Mouse (Mus musculus) limb, embryonic 11.5 days (tissue): ENCODE measurements around the gene Gm13762. TPM values are rescaled to one million over a fixed set of nuclear protein-coding genes. Genes with fewer than 3 reads are reported as not detected.
"Not testable (repeated sequence)": the region's sequence is repeated elsewhere in the genome, so short reads cannot be mapped to it uniquely, and the experiment has no call there.

Experiments
- ATAC-seq: fragments of 200-750 bp; cut with Nextera tagmentation; 2 replicates; pipeline ENCODE4 v1.8.0; 2017; ENCODE audit warnings: low read depth; ENCODE audit not compliant: insufficient number of reproducible peaks, low FRiP score, low TSS enrichment
- DNase-seq: peaks from one replicate; pipeline ENCODE4 v3.0.0-alpha.2; 2015; ENCODE audit warnings: low spot score
- H3K27ac ChIP-seq: fragments of 300-500 bp; sonication (generic); replicated peaks from 2 replicates; pipeline ENCODE4 v1.5.1; 2014; ENCODE audit warnings: low read depth, mild to moderate bottlenecking, low read length
- H3K27me3 ChIP-seq: fragments of 300-500 bp; sonication (generic); 2 replicates; pipeline ENCODE4 v1.6.1; 2014; ENCODE audit warnings: mild to moderate bottlenecking, low read length, mixed read lengths; ENCODE audit not compliant: control insufficient read depth, insufficient read depth
- H3K36me3 ChIP-seq: fragments of 300-500 bp; sonication (generic); 2 replicates; pipeline ENCODE4 v1.6.1; 2014; ENCODE audit warnings: mild to moderate bottlenecking, low read length, moderate library complexity, mixed read lengths; ENCODE audit not compliant: control insufficient read depth, insufficient read depth
- H3K4me1 ChIP-seq: fragments of 300-500 bp; sonication (generic); 2 replicates; pipeline ENCODE4 v1.6.1; 2014; ENCODE audit warnings: low read length, mixed read lengths; ENCODE audit not compliant: control insufficient read depth, insufficient read depth
- H3K4me2 ChIP-seq: fragments of 300-500 bp; sonication (generic); 2 replicates; pipeline ENCODE4 v1.6.1; 2014; ENCODE audit warnings: low read depth, mild to moderate bottlenecking, moderate library complexity; ENCODE audit not compliant: severe bottlenecking
- H3K4me3 ChIP-seq: fragments of 300-500 bp; sonication (generic); 2 replicates; pipeline ENCODE4 v1.5.1; 2014; ENCODE audit warnings: low read depth, low read length
- H3K9ac ChIP-seq: fragments of 300-500 bp; sonication (generic); 2 replicates; pipeline ENCODE4 v1.6.1; 2014; ENCODE audit warnings: mild to moderate bottlenecking, low read length
- H3K9me3 ChIP-seq: fragments of 300-500 bp; sonication (generic); 2 replicates; pipeline ENCODE4 v1.6.1; 2016; ENCODE audit warnings: low read length; ENCODE audit not compliant: control insufficient read depth
- WGBS: fragments of 180-500 bp; shearing (Covaris S2); extraction: QIAGEN DNeasy Blood & Tissue Kit; methylation state at CpG from one replicate; pipeline ENCODE4 v1.1.7; 2014; 5-methylcytosine and 5-hydroxymethylcytosine counted together
- polyA plus RNA-seq: library from polyadenylated mRNA; unstranded; fragments of >200 nt; fragmentation: Nextera tagmentation; extraction: Ambion mirVana; gene quantifications from 2 replicates; pipeline ENCODE4 v1.2.1, GENCODE M21; 2014

Gene Gm13762
- not detected in 2 replicates for polyA plus RNA-seq

- Histone ChIP-seq H3K27ac (no peak within 1 kb of the TSS), H3K4me3 (no peak within 1 kb of the TSS), H3K27me3 (no peaks in the 10 kb centered on the region), H3K9me3 (no peaks in the 10 kb centered on the region), H3K4me1 (no peaks in the 10 kb centered on the region), H3K4me2 (no peak within 1 kb of the TSS), H3K9ac (no peak within 1 kb of the TSS), H3K36me3 (no peaks in the 10 kb centered on the region)
- DNase-seq (no peak), ATAC-seq (no peak)
- 92% methylated on average over 1 of the region's 1 CpGs for WGBS
These were observed at the start of gene Gm13762 for GRCm38 (mm10) chr2:88980181-88980580. TSS of gene Gm13762 (minus strand) at chr2:88980281.

GRCm38 (mm10) chr2:89021436-89021835, 41.4 kb upstream of the Gm13762 start:
- H3K4me1 ChIP-seq, H3K27me3 ChIP-seq, ATAC-seq, DNase-seq, H3K27ac ChIP-seq, H3K9me3 ChIP-seq, H3K4me2 ChIP-seq, H3K36me3 ChIP-seq, H3K9ac ChIP-seq, H3K4me3 ChIP-seq: not testable (repeated sequence)
- 71% methylated on average over 3 of the region's 3 CpGs for WGBS

- Histone ChIP-seq H3K9me3 (no peaks in the 10 kb centered on the region), H3K4me3 (no peak within 1 kb of the TSS), H3K4me1 (no peaks in the 10 kb centered on the region), H3K9ac (no peak within 1 kb of the TSS), H3K4me2 (no peak within 1 kb of the TSS), H3K27ac (no peak within 1 kb of the TSS), H3K27me3 (no peaks in the 10 kb centered on the region), H3K36me3 (no peaks in the 10 kb centered on the region)
- ATAC-seq (no peak), DNase-seq (no peak)
- 82% methylated on average over 1 of the region's 1 CpGs for WGBS
These were observed 38.2 kb upstream of the Gm13762 start, which contains the start of gene Olfr1216 for GRCm38 (mm10) chr2:89018240-89018639. TSS of gene Olfr1216 (minus strand) at chr2:89018340.

GRCm38 (mm10) chr2:89006873-89007272, 26.8 kb upstream of the Gm13762 start, which contains the start of gene Olfr1215:
TSS of gene Olfr1215 (minus strand) at chr2:89006973.
- no peak within 1 kb of the TSS for H3K4me2 ChIP-seq
- H3K36me3 ChIP-seq = no peaks in the 10 kb centered on the region
- no peak within 1 kb of the TSS for H3K9ac ChIP-seq
- no peaks in the 10 kb centered on the region for H3K4me1 ChIP-seq
- no peaks in the 10 kb centered on the region for H3K27me3 ChIP-seq
- H3K9me3 ChIP-seq = no peaks in the 10 kb centered on the region
- no peak for ATAC-seq
- no peak for DNase-seq
- 79% methylated on average over 2 of the region's 2 CpGs for WGBS
- H3K4me3 ChIP-seq = no peak within 1 kb of the TSS
- no peak within 1 kb of the TSS for H3K27ac ChIP-seq

GRCm38 (mm10) chr2:88992553-88992952, 12.5 kb upstream of the Gm13762 start, which contains the start of gene Olfr1214:
TSS of gene Olfr1214 (minus strand) at chr2:88992653.
- no peak within 1 kb of the TSS for H3K4me3 ChIP-seq
- H3K9me3 ChIP-seq = no peaks in the 10 kb centered on the region
- no peak within 1 kb of the TSS for H3K9ac ChIP-seq
- H3K36me3 ChIP-seq = no peaks in the 10 kb centered on the region
- no peaks in the 10 kb centered on the region for H3K4me1 ChIP-seq
- H3K27me3 ChIP-seq = no peaks in the 10 kb centered on the region
- 84% methylated on average over 1 of the region's 1 CpGs for WGBS
- H3K4me2 ChIP-seq = no peak within 1 kb of the TSS
- DNase-seq (no peak), ATAC-seq (no peak)
- H3K27ac ChIP-seq = no peak within 1 kb of the TSS

- no peak within 1 kb of the TSS for H3K27ac ChIP-seq
- DNase-seq = no peak
- H3K27me3 ChIP-seq = no peaks in the 10 kb centered on the region
These were observed 26.4 kb downstream of the Gm13762 start, which contains the start of gene Olfr1212 for GRCm38 (mm10) chr2:88953669-88954068. TSS of gene Olfr1212 (plus strand) at chr2:88953969.

GRCm38 (mm10) chr2:88938011-88938410, 42.1 kb downstream of the Gm13762 start, which contains the start of gene Olfr1211:
TSS of gene Olfr1211 (minus strand) at chr2:88938111.
- ATAC-seq = no peak
- whole genome bisulfite sequencing = 93% methylated on average over 1 of the region's 1 CpGs
- H3K4me2 ChIP-seq = no peak within 1 kb of the TSS

More at GRCm38 (mm10) chr2:88953669-88954068, 26.4 kb downstream of the Gm13762 start, which contains the start of gene Olfr1212:
- no peak within 1 kb of the TSS for H3K9ac ChIP-seq
- ATAC-seq = no peak
- H3K4me2 ChIP-seq = no peak within 1 kb of the TSS
- no peak within 1 kb of the TSS for H3K4me3 ChIP-seq
- no peaks in the 10 kb centered on the region for H3K9me3 ChIP-seq
- H3K36me3 ChIP-seq = no peaks in the 10 kb centered on the region
- H3K4me1 ChIP-seq = no peaks in the 10 kb centered on the region

More at GRCm38 (mm10) chr2:88938011-88938410, 42.1 kb downstream of the Gm13762 start, which contains the start of gene Olfr1211:
- H3K27me3 ChIP-seq = no peaks in the 10 kb centered on the region
- DNase-seq = no peak
- no peaks in the 10 kb centered on the region for H3K4me1 ChIP-seq
- no peaks in the 10 kb centered on the region for H3K36me3 ChIP-seq
- no peak within 1 kb of the TSS for H3K9ac ChIP-seq
- no peak within 1 kb of the TSS for H3K4me3 ChIP-seq
- no peaks in the 10 kb centered on the region for H3K9me3 ChIP-seq
- H3K27ac ChIP-seq = no peak within 1 kb of the TSS
